Mouse (Mus musculus) right cerebral cortex, adult 2 months (tissue): ENCODE data around the gene Notch2.
"Not testable (repeated sequence)": the region's sequence is repeated elsewhere in the genome, so short reads cannot be mapped to it uniquely, and the experiment has no call there.

Experiments
- DNase-seq, 2 experiments: peaks; one replicate each; pipeline ENCODE4 v3.0.0; 2021 to 2022; ENCODE audit warnings: low spot score in 2 of 2

Gene Notch2

GRCm38 (mm10) chr3:98028072-98028471 is 14.7 kb downstream of the Notch2 start:
- DNase-seq = no peak

- no peak for DNase-seq
These were observed 15.6 kb downstream of the Notch2 start for GRCm38 (mm10) chr3:98028936-98029335.

DNA sequence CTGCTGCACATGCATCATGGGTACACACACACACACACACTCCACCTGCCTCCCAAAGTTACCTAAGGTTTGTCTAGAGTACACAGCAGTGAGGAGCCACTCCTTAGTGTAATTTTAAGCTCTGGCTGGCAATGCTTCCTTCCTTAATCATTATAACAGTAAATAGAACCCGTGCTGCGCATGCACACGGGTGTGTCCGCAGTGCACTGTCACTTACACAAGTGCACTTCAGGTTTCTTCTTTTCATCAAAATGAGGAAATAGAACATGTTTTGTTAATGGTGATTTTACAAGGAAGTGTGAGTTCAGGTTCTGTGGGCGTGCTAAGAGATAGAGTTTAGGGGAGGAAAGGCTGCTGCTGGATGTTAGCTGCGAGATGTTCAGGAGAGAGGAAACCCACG is 17.8 kb downstream of the Notch2 start:
- no peak for DNase-seq

DNA sequence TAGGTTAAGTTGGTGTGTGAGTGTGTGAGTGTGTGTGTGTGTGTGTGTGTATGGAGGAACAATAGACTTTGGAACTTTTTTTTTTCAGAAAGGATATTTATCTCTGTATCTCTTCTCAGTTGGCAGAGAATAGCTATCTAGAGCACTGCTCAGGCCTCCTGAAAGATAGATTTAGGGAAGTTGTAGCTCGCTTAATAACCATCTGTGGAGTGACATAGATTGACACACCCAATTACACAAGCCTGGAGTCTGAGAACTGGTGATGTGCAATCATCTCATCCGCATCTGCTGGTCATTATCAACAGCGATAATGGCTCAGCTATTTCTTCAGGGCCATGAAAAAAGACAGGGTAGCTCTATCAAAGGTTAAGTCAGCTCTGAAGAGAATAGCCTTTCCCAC is 18.9 kb downstream of the Notch2 start:
- DNase-seq = no peak

DNA sequence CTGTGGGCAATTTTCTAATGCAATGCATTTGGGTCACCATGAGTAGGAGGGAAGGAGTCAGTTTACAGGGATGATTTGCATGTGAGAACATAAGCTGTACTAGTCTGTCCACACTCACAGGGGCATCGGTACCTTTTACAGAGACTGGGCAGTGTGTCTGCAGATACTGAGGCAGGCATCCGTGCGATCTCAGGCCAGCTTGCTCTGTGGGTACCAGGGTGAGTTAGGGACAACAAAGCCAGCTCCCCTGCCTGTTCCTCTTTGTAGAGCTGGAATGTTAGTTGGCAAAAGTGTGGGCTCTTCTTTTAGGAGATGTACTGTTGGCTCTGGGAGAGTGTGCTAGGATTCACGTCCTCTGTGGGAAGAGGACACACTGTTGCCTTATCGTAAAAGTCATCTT is 19.6 kb downstream of the Notch2 start:
- DNase-seq = no peak

DNA sequence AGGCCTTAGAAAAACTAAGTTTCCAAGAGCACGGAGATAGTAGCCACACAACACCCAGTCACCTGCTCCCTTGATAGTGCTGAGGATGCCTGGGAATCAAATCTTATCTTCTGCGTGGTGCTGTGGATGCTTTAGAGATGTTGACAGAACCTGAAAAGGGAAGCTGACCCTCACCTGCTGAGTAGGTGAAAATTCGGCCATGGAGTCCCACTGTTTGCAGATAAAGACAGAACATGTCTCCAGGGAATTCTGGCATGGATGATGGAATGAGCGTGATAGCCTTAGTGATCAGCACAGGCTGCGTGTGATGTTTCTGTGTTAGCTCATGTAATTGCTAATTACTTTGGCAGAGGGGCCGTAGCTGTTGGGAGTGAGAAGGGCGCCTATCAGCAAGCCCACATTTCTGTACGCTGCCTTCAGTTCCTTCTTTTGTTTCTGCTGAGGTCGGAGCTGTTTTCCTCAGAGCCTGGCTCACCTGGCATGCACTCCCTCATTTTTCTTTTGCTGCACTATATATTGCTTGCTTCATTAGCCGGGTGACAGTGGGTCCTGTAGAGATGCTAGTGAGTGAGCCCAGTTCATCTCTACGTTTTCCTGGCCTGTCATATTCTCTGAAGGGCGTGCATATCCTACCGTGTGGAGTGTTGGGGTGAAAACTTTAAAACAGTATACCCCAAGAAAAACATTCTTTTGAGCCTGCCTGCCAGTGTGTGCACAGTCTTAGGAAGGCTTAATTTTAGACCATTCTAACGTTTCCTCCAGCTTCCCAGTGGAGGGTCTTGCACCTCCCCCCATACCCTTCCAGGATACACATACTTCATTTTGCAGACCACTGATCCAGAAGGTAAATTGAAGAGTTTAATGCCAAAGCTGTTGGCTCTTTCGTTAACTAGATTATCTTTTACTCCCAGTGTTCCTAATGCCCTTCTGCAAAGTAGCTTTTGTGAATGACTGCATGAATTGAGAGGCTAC is 21.6 kb downstream of the Notch2 start:
- DNase-seq = no peak

- no peak for DNase-seq
These were observed 22.8 kb downstream of the Notch2 start for GRCm38 (mm10) chr3:98036161-98036560.

DNA sequence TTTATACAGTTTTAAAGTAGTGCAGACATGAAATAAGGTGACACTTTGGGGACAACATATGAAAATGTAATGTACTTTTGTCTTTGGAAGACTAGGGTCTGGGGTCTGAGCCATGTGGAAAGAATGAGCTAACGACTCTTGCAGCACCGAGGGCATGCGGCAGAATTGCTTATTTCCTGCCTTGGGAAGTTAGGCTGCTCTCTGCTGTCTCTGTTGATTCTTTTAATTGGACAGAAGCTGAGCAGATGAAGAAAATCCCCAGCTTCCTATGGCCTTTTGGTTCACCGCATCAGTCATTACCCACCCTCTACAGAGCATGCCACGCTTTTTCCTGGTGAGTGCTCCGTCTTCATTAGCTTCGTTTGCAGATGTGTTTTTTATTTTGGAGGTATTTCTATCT is 23.8 kb downstream of the Notch2 start:
- no peak for DNase-seq

GRCm38 (mm10) chr3:98038658-98039057 is 25.3 kb downstream of the Notch2 start:
- no peak for DNase-seq

GRCm38 (mm10) chr3:98039223-98039622 is 25.9 kb downstream of the Notch2 start:
- no peak for DNase-seq

DNA sequence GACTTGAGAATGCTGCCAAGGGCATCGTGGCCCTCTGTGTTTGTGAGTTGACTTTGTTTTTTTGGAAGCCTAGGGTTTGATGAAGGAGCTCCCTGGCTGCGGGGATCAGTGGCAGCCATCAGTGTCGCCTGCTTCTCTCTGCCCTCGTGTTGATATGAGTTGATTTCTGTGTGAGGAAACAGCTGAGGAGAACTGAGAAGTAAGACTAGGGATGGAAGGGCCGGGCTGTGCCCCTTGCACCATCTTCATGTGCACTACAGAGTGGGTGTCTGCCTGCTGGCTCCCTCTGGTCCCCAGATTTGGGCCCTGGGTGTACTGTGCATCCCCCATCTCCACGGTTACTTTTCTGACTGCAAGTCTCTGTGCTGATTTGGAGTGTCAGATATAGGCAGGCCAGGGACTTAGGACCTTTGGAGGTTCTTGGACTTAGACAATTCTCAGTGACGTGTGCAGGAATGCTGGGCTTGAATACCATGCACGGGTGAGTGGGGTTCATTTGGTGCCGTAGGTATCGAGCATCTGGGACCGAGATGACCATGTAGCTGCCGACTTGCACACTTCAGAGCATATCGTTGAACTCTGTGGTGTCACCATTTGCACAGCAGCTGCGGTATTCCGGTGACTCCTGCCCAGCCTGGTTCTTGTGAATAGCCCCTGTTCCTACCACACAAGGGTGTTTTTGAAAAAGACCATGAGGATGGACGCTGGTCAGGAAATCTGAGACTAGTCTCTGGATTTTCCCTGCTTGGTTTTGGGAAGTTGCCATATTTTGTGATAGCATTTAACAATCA is 26.5 kb downstream of the Notch2 start:
- no peak for DNase-seq

DNA sequence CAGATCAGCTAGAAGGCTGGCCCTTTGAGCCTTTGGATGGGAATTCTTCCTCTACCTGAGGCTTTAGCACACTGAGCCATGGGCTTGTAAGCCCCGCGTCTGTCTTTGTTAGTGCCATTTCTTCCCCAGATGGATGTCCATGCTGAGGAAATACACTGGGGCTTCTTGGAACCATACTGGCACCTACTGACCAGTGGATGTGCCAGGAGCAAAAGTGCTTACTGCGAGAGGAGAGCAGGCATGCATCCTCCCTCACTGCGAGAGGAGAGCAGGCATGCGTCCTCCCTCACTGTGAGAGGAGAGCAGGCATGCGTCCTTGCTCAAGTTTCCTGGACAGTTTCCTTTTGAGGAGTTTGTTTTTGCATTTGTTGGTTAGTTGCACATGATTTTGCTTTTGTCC is 27.5 kb downstream of the Notch2 start:
- DNase-seq = no peak

- DNase-seq = no peak
These were observed 29.0 kb downstream of the Notch2 start for GRCm38 (mm10) chr3:98042301-98042700.

DNA sequence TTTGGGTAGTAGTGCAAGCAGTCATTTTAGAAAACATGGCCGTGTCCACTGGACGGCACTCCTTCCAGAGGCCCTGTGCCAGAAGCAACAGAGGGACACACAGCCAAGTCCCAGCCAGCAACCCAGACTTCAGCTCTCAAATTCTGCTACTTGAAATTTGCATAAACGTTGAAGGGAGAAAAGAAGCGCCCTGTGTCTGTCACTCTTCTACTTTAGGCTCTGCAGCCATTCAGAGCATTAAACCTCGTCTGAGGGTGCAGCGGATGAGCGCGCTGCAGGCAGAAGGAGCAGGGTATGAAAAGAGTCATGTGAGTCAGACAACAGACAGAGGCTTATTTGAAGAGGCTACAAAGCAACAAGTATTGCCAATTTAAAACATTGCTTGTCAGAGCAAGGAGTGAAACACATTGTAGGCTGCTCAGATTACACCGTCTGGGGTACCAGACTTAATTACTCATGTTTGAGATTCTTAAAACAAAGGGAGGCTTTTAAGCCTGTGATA is 29.7 kb downstream of the Notch2 start:
- DNase-seq = peak; percentile 35 to 45

DNA sequence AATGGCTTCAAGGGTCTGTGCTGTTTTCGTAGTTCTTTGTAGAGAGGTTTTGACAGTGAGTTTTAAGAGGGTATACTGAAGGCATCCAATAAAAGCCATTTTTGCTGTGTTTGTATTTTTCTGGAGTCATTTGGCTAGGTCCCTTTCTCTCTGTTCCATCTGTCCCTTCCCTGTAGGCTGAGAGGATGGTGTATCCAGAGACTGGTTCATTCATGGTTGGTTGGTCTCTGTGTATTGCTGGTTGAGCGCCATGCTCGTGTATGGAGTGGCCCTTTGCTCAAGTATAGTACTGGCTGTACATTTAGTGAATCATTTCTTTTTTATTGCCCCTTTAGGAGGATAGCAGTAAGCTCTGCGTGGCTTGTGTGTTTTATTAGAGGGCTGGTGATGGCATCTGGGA is 30.3 kb downstream of the Notch2 start:
- no peak for DNase-seq

DNA sequence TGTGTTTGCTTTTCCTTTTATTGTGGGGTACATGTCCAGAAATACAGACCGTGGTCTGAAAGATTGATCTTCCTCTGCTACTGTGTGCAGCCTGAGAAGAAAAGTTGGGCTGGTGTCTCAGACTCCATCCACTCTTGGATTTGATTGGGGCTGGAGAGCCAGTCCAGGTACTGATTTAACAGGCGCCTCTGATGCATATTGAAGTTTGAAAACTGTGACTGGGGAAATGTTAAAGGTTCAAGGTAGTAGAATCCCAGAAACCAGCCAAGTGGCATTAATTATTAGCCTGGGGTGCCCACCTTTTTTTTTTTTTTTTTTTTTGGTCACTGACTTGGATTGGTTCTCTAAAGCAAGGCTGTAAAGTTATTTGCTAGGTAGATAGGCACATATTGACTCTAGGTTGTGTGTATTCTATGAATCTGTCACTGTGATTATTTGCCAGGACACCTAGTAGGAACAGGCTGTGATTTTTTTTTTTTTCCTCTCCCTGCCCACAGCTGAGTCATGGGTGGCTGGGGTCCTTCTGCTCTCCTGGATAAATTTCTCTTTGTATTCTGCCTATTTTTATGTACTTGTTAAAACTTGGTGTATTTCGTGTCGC is 31.5 kb downstream of the Notch2 start:
- no peak for DNase-seq

DNA sequence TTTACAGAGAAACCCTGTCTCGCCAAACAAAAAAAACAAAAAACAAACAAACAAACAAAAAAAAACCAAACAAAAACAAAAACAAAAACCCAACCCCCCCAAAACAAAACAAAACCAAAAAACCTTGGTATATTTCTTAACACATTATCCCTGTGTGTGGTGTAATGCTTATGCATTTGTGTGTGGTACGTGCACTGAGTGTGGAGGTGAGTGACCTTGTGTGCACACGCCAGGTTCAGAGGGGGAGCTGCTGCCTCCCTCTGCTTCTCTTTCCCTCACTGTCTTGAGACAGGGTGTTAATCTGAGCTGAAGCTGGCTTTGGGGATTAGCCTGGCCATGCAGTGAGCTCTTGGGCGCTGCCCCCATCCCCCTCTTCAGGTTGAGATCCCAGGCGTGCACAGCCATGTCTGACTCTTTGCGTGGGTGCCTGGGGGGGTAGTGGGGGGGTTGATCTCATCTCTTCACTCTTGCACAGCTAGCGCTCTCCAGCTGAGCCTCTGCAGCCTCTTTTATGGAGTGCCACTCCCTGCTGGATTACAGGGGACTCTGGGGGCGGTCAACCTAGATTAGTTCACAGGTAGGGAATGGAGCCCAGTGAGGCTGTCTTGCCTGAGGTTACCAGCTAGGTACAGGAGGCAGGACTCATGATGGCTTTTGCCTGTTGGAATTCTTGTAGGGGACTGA is 32.3 kb downstream of the Notch2 start:
- DNase-seq = no peak

GRCm38 (mm10) chr3:98046305-98046704 is 33.0 kb downstream of the Notch2 start:
- no peak for DNase-seq

GRCm38 (mm10) chr3:98049671-98050070 is 36.3 kb downstream of the Notch2 start:
- no peak for DNase-seq

GRCm38 (mm10) chr3:98050086-98050485 is 36.8 kb downstream of the Notch2 start:
- DNase-seq = not testable (repeated sequence)
